Mouse (Mus musculus): ENCODE measurements around the gene Shcbp1l.
"Not testable (repeated sequence)": the region's sequence is repeated elsewhere in the genome, so short reads cannot be mapped to it uniquely, and the experiment has no call there.

The Shcbp1l gene

GRCm38 (mm10) chr1:153424770-153425584 lies at the start of gene Shcbp1l:
Gene Shcbp1l (plus strand): TSS chr1:153425162.
- DNase-seq, result peak; percentile 53 to 69

- DNase-seq, result no peak
Measured at GRCm38 (mm10) chr1:153376446-153376845, 48.5 kb upstream of the Shcbp1l start.

GRCm38 (mm10) chr1:153378587-153378986 lies 46.4 kb upstream of the Shcbp1l start:
- no peak for DNase-seq

- DNase-seq, result no peak
Measured at GRCm38 (mm10) chr1:153379832-153380231, 45.1 kb upstream of the Shcbp1l start.

DNA sequence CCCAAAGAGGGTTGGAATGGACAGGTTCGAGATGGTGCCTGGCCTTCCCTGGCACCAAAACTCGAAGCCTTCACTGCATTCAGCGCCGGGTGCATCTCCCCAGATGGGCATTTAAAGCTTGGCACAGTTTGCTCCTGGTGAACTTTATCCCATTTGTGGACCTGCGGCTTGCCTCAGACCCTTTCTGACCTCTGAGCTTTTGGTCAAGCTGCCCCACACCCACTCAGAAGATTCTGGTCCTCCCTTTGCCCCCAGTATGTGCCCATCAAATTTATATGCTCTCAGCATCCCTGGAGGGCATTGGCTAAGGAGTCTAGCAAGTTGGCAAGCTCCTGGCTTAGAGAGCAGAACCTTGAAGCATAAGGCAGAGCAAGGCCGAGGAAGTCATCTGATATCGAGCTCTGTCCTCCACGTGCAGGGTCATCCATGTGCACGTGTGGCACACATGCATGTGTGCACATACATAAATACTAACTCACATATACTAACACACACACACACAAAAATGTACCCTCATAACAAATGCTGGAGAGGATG lies 44.1 kb upstream of the Shcbp1l start:
- DNase-seq, result no peak

DNA sequence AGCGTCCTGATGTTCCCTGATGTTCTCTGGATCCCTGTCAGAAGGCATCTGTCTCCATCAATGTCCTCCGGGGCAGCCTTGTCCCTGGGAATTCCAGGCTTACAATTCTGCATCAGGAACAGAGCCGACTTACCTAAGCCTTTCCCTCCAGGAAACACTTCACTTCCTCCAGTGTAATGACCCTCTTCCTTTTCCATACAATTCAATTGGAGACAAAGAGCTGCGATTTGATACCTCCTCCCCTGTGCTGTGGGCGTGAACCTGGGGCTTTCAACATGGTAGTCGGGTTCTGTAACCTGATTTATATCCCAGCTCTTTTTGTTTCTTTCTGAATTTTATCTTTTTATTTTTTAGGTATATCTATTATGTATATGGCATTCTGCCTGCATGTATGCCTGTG lies 39.9 kb upstream of the Shcbp1l start:
- DNase-seq, result peak in 1 of 2 experiments; percentile 13

GRCm38 (mm10) chr1:153385661-153386060 lies 39.3 kb upstream of the Shcbp1l start:
- not testable (repeated sequence) for DNase-seq

DNA sequence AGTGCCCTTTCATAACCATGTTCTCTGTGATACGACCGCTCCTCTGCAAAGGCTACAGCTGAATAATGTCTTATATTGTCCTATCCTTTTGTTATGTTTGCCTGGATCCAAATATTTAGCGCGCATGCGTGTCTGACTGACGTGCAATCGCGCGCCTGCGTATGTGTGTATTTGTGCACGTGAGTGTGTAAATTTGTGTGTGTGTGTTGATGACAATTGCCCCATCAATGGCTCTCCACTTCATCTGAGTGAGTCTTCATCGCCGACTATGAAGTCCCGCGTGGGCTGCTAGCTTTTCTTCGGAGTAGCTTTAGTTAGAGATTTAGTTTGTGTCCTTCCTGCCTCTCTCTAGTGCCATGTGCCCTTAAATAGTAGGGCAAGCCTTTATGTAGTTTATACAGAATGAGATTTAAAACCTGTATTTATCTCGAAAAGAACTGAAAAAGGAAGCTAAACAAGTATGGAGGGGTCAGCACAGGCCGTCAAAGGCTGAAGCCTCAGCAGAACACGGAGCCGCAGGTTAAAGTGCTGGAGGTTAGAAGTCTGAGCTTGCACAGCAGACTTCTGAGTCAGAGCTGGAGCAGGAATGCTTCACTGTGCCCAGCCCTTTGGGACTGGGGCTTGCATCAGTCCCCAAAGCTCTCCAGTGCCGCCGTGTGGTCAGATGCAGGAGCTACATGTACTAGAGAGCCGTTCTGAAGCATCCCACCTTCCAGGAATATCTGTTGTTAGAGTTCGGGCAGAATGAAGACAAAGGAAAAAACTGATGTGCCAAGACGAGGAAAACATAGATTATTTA lies 38.5 kb upstream of the Shcbp1l start:
- DNase-seq, result peak; percentile 77 to 89

DNA sequence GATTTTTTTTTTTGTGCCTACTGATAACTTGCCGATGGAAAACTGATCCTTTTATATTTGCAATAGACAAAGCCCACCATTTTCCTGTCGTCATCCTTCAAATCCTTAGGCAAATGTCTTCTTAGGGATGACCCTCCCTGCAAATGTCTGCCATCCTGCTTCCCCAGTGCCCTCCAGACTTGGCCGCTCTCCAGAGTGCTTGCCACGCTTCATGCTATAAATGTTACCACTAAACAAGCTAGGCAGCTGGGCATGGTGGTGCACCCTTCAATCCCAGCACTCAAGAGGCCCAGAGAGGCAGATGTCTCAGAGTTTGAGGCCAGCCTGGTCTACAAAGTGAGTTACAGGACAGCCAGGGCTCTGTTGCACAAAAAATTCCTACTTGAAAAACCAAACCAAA lies 29.3 kb upstream of the Shcbp1l start:
- not testable (repeated sequence) for DNase-seq

DNA sequence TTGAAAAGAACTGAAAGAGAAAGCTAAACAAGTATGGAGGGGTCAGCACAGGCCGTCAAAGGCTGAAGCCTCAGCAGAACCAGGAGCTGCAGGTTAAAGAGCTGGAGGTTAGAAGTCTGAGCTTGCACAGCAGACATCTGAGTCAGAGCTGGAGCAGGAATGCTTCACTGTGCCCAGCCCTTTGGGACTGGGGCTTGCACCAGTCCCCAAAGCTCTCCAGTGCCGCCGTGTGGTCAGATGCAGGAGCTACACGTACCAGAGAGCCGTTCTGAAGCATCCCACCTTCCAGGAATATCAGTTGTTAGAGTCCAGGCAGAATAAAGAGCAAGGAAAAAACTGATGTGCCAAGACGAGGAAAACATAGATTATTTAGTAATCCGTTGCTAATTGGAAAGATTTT lies 23.2 kb upstream of the Shcbp1l start:
- DNase-seq, result peak; percentile 44 to 83

DNA sequence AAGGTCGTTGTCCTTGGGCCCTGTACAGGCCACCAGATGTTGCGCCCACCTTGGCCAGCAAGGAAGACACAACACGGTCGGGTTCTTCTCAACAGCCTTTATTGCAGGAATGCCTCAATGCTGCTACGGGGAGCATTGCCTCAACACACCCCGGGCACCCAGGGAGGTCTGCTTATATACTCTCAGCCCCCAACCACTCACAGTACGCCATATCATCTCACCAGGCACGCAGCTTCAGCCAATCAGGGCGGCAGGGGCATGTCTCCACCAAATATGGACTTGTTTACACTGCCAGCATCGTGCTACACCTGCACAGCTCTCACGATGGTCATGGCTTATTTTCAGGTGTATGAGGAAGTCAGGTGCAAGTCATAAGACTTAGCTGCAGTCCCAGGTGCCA lies 17.3 kb upstream of the Shcbp1l start:
- DNase-seq, result not testable (repeated sequence)

DNA sequence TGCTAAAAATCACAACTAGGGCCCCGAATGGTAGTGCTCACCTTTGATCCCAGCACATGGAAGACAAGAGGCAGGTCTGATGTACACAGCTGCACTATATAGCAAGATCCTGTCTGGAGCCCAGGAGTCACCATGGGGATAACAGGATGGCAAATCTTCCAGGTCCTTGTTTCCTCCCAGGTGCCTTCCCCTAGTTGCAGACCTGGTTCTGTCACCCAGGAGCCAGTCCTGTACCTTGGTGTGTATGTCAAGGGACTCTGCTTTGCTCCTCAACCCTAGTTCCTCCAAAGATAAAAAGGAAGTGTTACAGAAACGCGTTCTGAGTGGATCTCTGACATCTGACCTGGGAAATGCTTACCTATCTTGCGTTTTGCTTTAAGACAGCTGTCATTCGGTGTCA lies 16.7 kb upstream of the Shcbp1l start:
- DNase-seq, result not testable (repeated sequence)

DNA sequence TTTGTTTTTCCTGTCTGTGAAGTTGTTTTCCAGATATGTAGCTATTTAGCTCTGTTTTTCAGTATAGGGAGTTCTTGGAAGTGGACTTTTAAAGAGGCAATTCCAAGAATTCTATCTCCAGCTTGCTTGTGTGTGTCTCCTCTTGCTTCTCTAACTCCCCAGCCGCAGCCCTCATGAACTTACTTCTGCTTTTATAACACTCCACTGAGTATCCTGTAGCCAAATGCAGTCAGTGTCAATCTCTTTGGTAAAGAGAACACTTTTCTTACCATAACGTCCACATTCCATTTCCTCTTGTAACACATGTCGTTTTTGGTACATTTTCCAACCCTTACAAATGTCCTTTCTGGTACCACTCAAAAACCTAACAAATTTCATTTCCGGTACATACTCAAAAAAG lies 14.0 kb upstream of the Shcbp1l start:
- DNase-seq, result not testable (repeated sequence)

DNA sequence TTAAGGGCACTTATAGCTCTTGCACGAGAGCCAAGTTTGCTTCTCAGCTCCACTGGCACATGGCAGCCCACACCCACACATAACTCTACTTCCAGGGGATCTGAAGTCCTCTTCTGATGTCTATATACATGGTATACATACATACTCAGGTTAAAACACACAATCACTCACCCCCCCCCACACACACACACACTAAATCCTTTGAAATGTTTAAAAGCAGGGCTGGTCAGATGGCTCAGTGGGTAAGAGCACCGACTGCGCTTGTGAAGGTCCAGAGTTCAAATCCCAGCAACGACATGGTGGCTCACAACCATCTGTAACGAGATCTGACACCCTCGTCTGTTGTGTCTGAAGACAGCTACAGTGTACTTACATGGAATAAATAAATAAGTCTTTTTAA lies 13.2 kb upstream of the Shcbp1l start:
- DNase-seq, result no peak

DNA sequence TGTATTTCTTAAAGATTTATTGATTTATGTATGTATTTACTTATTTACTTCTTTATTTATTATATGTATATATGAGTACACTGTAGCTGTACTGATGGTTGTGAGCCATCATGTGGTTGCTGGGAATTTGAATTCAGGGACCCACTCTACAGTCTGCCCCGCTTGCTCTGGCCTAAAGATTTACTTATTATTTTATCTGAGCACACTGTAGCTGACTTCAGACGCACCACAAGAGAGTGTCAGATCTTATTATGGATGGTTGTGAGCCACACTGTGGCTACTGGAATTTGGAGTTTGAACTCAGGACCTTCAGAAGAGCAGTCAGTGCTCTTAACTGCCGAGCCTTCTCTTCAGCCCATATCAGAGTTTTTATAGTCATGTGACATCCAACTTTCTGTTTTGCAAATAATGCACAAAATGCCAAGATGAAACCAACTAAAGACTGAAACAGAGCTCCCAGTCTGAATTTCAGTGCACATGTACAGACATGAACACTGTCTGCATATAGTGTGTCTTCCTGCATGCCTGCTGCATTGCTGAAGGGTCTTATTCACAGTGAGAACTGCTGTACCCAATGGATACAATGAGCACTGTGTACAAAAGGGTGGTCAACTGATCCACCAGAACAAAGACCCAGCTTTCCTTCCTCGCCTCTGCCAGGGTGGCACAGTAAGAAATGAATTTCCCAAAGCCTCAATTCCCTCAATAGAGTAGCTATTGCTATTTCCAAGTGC lies 12.1 kb upstream of the Shcbp1l start:
- not testable (repeated sequence) for DNase-seq

- not testable (repeated sequence) for DNase-seq
Measured at GRCm38 (mm10) chr1:153413397-153414020, 11.5 kb upstream of the Shcbp1l start.

- DNase-seq, result peak; percentile 27 to 49
Measured at GRCm38 (mm10) chr1:153414114-153414723, 10.7 kb upstream of the Shcbp1l start.

DNA sequence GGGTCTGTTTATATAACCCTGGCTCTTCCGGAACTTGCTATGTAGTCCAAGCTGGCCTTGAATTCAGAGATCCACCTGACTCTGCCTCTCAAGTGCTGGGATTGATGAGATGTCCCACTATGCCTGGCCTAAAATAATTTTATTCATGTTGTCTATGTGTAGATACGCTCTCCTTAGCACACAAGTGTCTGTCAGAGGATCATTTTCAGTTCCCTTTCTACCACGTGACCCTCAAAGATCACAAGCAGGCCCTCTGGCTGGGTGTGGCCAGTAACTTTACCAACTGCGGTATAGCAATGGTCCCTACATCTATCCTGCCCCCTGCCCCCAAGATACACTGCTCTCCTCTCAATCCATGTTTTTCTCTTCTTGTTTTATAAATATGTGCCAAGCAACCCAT lies 10.0 kb upstream of the Shcbp1l start:
- DNase-seq, result peak; percentile 30 to 31

GRCm38 (mm10) chr1:153415742-153416141 lies 9.2 kb upstream of the Shcbp1l start:
- not testable (repeated sequence) for DNase-seq

DNA sequence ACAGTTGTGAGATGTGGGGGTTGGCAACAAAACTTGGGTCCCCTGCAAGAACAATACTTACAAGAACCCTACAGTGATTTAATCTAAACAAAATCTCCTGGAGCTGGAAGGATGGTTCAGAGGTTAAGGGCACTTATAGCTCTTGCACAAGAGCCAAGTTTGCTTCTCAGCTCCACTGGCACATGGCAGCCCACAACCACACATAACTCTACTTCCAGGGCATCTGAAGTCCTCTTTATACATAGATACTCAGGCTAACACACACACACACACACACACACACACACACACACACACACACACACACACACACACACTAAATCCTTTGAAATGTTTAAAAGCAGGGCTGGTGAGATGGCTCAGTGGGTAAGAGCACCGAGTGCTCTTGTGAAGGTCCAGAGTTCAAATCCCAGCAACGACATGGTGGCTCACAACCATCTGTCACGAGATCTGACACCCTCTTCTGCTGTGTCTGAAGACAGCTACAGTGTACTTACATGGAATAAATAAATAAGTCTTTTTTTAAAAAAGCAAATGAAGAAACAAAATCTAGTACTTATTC lies 8.6 kb upstream of the Shcbp1l start:
- not testable (repeated sequence) for DNase-seq

GRCm38 (mm10) chr1:153417805-153418204 lies 7.2 kb upstream of the Shcbp1l start:
- not testable (repeated sequence) for DNase-seq

DNA sequence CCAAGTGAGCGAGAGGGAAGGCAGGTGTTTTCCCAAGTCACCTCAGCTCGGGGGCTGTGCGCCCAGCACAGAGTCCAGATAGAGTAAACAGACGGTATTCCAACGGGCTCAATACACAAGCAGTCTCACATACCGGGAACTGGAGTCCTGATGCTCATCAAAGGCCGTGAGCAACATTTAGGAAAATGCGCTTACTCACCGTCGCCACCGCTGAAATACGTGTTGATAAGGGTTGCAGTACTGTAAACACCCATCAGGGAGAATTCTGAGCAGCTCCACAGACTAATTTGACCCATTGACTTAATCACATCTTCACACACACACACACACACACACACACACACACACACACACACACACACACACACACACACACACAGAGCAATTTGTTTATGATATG lies 691 bp upstream of the Shcbp1l start:
- no peak for DNase-seq
